Mouse (Mus musculus): ENCODE results near the gene Cacfd1.

DNA sequence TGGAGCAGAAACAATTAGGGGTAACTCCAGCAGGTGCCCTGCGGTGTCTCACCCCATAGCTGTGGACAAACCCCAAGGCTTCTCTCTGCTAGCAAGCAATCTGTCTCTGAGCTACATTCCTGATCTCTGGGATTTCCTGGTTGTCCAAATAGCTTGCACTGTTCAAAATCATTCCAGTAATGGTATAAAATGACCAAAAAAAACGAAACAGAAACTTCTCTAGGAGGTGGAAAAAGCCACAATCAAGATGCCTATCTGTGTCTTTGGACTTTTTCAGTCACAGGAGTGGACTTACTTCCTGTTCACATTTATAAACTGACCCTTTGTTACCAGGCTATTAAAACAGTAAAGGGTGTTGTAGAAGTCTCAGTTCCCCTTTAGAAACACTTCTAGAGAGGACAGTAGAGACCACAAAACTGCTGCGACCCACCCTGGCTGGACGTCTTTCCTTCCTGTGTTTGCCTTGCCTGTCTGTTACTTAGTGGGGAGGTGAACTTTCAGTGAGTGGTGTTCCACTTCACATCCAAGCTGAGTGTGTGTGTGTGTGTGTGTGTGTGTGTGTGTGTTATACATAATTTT lies 18.8 kb downstream of the Cacfd1 start:
- TF ChIP-seq CTCF (IDR thresholded peaks at IDR 0.05; ENCODE audit: low read depth) (no peak), EP300 (IDR thresholded peaks at IDR 0.05; ENCODE audit: low read depth) (no peak)

All from liver, embryonic 14.5 days (tissue).